Mouse (Mus musculus) hindbrain, embryonic 16.5 days (tissue): ENCODE measurements around the gene Serinc1. TPM values are rescaled to one million over a fixed set of nuclear protein-coding genes. Genes with fewer than 3 reads are reported as not detected.
"Not testable (repeated sequence)": the region's sequence is repeated elsewhere in the genome, so short reads cannot be mapped to it uniquely, and the experiment has no call there.

ENCODE experiments used
- ATAC-seq: fragments of 200-750 bp; cut with Nextera tagmentation; 2 replicates; pipeline ENCODE4 v1.8.0; 2017; ENCODE audit warnings: moderate TSS enrichment, moderate library complexity
- H3K27ac ChIP-seq: fragments of 300-500 bp; sonication (generic); 2 replicates; pipeline ENCODE4 v1.5.1; 2014; ENCODE audit warnings: low read depth, mild to moderate bottlenecking, control low read depth, low read length, moderate library complexity
- H3K27me3 ChIP-seq: fragments of 300-500 bp; sonication (generic); replicated peaks from 2 replicates; pipeline ENCODE4 v1.6.1; 2014; ENCODE audit warnings: low read length; ENCODE audit not compliant: control insufficient read depth, insufficient read depth
- H3K36me3 ChIP-seq: fragments of 300-500 bp; sonication (generic); 2 replicates; pipeline ENCODE4 v1.6.1; 2014; ENCODE audit warnings: mild to moderate bottlenecking, low read length, moderate library complexity, mixed read lengths; ENCODE audit not compliant: control insufficient read depth, insufficient read depth
- H3K4me1 ChIP-seq: fragments of 300-500 bp; sonication (generic); 2 replicates; pipeline ENCODE4 v1.6.1; 2014; ENCODE audit warnings: low read depth, low read length; ENCODE audit not compliant: control insufficient read depth, insufficient read depth
- H3K4me2 ChIP-seq: fragments of 300-500 bp; sonication (generic); 2 replicates; pipeline ENCODE4 v1.6.1; 2014; ENCODE audit warnings: mild to moderate bottlenecking, low read length, control low read depth, moderate library complexity
- H3K4me3 ChIP-seq: fragments of 300-500 bp; sonication (generic); 2 replicates; pipeline ENCODE4 v1.5.1; 2014; ENCODE audit warnings: mild to moderate bottlenecking, low read length, control low read depth, moderate library complexity
- H3K9ac ChIP-seq: fragments of 300-500 bp; sonication (generic); 2 replicates; pipeline ENCODE4 v1.6.1; 2014; ENCODE audit warnings: low read depth, mild to moderate bottlenecking, control low read depth, low read length, moderate library complexity
- H3K9me3 ChIP-seq: fragments of 300-500 bp; sonication (generic); 2 replicates; pipeline ENCODE4 v1.6.1; 2014; ENCODE audit warnings: mild to moderate bottlenecking, low read length, moderate library complexity; ENCODE audit not compliant: control insufficient read depth
- WGBS: fragments of 180-500 bp; shearing (Covaris S2); extraction: QIAGEN DNeasy Blood & Tissue Kit; methylation state at CpG from one replicate; pipeline ENCODE4 v1.1.7; 2014; 5-methylcytosine and 5-hydroxymethylcytosine counted together
- polyA plus RNA-seq: library from polyadenylated mRNA; unstranded; fragments of >200 nt; fragmentation: Nextera tagmentation; extraction: Ambion mirVana; gene quantifications from 2 replicates; pipeline ENCODE4 v1.2.1, GENCODE M21; 2015

The Serinc1 gene
- polyA plus RNA-seq, 1 experiment from 2014 or later: 461 TPM

DNA sequence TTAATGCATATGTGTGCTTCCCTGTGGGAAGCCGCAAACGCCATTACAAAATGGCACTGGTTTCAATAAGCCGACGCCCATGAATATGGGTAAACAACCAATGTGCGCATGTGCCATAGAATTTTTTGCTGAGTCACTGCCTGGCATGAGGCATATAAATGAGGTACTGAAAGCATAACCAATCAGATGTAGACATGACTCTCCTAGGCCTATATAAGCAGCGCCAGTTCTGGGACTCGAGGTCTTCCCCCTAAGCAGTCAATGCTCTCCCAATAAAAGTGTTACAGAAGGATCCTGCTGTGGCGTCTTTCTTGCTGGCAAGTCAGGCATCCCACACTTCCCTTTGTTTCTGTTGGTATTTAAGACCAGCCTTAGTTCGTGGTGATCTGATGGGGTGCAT is 11.6 kb upstream of the Serinc1 start:
- 83% methylated on average over 9 of the region's 9 CpGs for WGBS
- ATAC-seq: not testable (repeated sequence)

GRCm38 (mm10) chr10:57531616-57532217 is 613 bp downstream of the Serinc1 start:
- Histone ChIP-seq H3K9me3 (no peaks in the 10 kb centered on the region), H3K27me3 (no peaks in the 10 kb centered on the region)
- 4% methylated on average over 28 of the region's 28 CpGs for WGBS

More for the DNA sequence above, 11.6 kb upstream of the Serinc1 start:
- H3K27ac ChIP-seq, H3K9ac ChIP-seq, H3K36me3 ChIP-seq, H3K4me2 ChIP-seq, H3K4me1 ChIP-seq, H3K27me3 ChIP-seq, H3K9me3 ChIP-seq, H3K4me3 ChIP-seq: not testable (repeated sequence)

GRCm38 (mm10) chr10:57531076-57531475 is 1.3 kb downstream of the Serinc1 start:
- Histone ChIP-seq H3K4me1 (peaks cover 27% of the 10 kb centered on the region), H3K27me3 (no peaks in the 10 kb centered on the region), H3K9ac (0 out of 2 replicates have a peak overlapping the region, but pooled peaks have one; percentile 18), H3K27ac (no peak overlapping the region), H3K36me3 (peaks cover 8% of the 10 kb centered on the region), H3K4me3 (peak overlapping the region; percentile 95), H3K4me2 (peak overlapping the region; percentile 63), H3K9me3 (no peaks in the 10 kb centered on the region)
- WGBS: 57% methylated on average over 2 of the region's 2 CpGs
- ATAC-seq: no peak

More at GRCm38 (mm10) chr10:57531616-57532217, 613 bp downstream of the Serinc1 start:
- Histone ChIP-seq H3K4me3 (peak overlapping the region; percentile 95), H3K4me1 (peaks cover 27% of the 10 kb centered on the region), H3K27ac (peak overlapping the region; percentile 97), H3K36me3 (peaks cover 6% of the 10 kb centered on the region), H3K4me2 (peak overlapping the region; percentile 63), H3K9ac (peak overlapping the region; percentile 97)
- ATAC-seq: no peak

- H3K27me3 ChIP-seq: no peaks in the 10 kb centered on the region
- H3K4me3 ChIP-seq: no peak overlapping the region
- peaks cover 27% of the 10 kb centered on the region for H3K4me1 ChIP-seq
- H3K4me2 ChIP-seq: no peak overlapping the region
- ATAC-seq: no peak
- no peaks in the 10 kb centered on the region for H3K9me3 ChIP-seq
- H3K36me3 ChIP-seq: peaks cover 31% of the 10 kb centered on the region
- H3K9ac ChIP-seq: no peak overlapping the region
- 96% methylated on average over 5 of the region's 5 CpGs for WGBS
- no peak overlapping the region for H3K27ac ChIP-seq
Measured at GRCm38 (mm10) chr10:57526469-57526868, 5.9 kb downstream of the Serinc1 start.

GRCm38 (mm10) chr10:57515278-57515677 is 17.1 kb downstream of the Serinc1 start:
- Histone ChIP-seq H3K4me3 (no peak overlapping the region), H3K27ac (no peak overlapping the region), H3K27me3 (no peaks in the 10 kb centered on the region), H3K4me1 (no peaks in the 10 kb centered on the region), H3K9me3 (no peaks in the 10 kb centered on the region), H3K36me3 (peaks cover 40% of the 10 kb centered on the region), H3K4me2 (no peak overlapping the region), H3K9ac (no peak overlapping the region)
- ATAC-seq: peak; percentile 43; the same call in 1 of the 2 replicates
- WGBS: 78% methylated on average over 1 of the region's 1 CpGs

GRCm38 (mm10) chr10:57514616-57515015 is 17.7 kb downstream of the Serinc1 start:
- ATAC-seq: no peak
- 98% methylated on average over 2 of the region's 2 CpGs for WGBS

DNA sequence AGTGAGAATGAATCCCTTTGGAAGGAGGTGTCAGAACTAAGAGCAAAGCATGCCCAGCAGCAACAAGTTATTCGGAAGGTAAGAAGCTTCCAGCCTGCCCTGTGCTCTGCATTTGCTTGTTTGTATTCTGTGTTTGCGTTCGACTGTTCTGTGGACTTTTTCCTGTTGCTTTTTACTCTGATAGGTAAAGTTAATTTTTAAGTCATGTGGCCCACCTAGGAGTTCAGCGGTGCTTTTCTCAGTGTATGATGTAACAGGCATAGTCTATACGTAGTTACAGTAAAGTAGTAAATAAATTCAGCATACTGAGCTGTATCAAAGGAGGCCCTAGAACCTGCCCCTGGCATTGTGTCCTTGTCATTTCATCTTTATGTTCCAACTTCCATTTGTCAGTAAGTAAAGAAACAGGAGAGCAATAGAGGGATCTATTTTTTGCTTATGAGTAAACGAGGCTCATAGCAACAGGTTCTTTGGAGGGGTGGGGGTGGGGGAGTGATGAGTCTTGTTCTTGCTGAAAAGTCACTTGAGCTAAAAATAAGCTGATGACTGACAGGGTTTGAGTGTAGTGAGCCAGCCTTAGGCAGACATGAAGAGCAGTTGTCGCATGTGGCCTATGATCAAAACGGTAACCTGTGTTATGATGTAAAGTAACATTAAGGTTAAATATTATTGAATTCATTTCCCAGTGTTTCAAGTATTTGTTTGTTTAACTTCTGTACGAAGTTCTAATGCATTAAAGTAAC is 32.7 kb downstream of the Serinc1 start:
- Histone ChIP-seq H3K36me3 (peaks cover 8% of the 10 kb centered on the region; the same call in 1 of the 2 replicates), H3K4me2 (no peak overlapping the region), H3K9ac (no peak overlapping the region), H3K4me3 (no peak overlapping the region), H3K4me1 (no peaks in the 10 kb centered on the region), H3K27ac (no peak overlapping the region), H3K9me3 (no peaks in the 10 kb centered on the region), H3K27me3 (no peaks in the 10 kb centered on the region)
- no peak for ATAC-seq
- 90% methylated on average over 9 of the region's 9 CpGs for whole genome bisulfite sequencing

More at GRCm38 (mm10) chr10:57514616-57515015, 17.7 kb downstream of the Serinc1 start:
- no peaks in the 10 kb centered on the region for H3K4me1 ChIP-seq
- H3K27ac ChIP-seq: no peak overlapping the region
- no peak overlapping the region for H3K9ac ChIP-seq
- H3K27me3 ChIP-seq: no peaks in the 10 kb centered on the region
- H3K36me3 ChIP-seq: peaks cover 37% of the 10 kb centered on the region
- H3K9me3 ChIP-seq: no peaks in the 10 kb centered on the region
- H3K4me3 ChIP-seq: no peak overlapping the region
- H3K4me2 ChIP-seq: no peak overlapping the region

- no peak for ATAC-seq
- 56% methylated on average over 2 of the region's 2 CpGs for WGBS
- Histone ChIP-seq H3K4me2 (no peak overlapping the region), H3K36me3 (no peaks in the 10 kb centered on the region), H3K4me1 (peaks cover 9% of the 10 kb centered on the region), H3K9ac (no peak overlapping the region), H3K27ac (no peak overlapping the region), H3K9me3 (no peaks in the 10 kb centered on the region), H3K27me3 (no peaks in the 10 kb centered on the region), H3K4me3 (no peak overlapping the region)
Measured at GRCm38 (mm10) chr10:57492050-57492449, 40.3 kb downstream of the Serinc1 start.

DNA sequence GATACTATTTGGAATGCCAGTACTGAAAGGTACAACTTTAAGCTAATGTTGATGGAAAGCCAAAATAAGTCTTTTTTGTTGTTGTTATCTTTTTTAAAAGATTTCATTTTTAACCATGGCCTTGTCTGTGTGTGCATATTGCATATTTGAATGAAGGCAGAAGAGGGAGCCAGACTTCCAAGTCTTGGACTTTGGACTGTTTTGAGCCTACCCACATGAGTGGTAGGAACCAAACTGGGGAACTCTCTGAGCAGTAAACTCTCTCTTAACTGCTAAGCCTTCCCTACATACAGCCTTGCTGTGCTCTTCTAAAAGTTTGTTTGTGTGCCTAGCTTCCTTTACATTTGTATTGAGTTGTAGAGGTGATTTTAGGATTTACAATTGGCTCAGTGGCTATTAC is 43.7 kb downstream of the Serinc1 start:
- H3K4me2 ChIP-seq: peak overlapping the region; percentile 64
- no peaks in the 10 kb centered on the region for H3K36me3 ChIP-seq
- no peak overlapping the region for H3K27ac ChIP-seq
- no peak for ATAC-seq
- H3K9ac ChIP-seq: no peak overlapping the region
- H3K27me3 ChIP-seq: no peaks in the 10 kb centered on the region
- peaks cover 9% of the 10 kb centered on the region for H3K4me1 ChIP-seq
- no peak overlapping the region for H3K4me3 ChIP-seq
- no peaks in the 10 kb centered on the region for H3K9me3 ChIP-seq
